Mouse (Mus musculus) CH12.LX (cell line): ENCODE results near the gene Astl. TPM values are rescaled to one million over a fixed set of nuclear protein-coding genes. Genes with fewer than 3 reads are reported as not detected.
A peak's percentile ranks its signal among the peaks of the same experiment; 100 is the strongest.

Experiments
- DNase-seq: peaks from one replicate; pipeline ENCODE4 v3.0.0-alpha.2; 2013; ENCODE audit errors: extremely low read depth
- H3K27ac ChIP-seq: 2 replicates; pipeline ENCODE4 v1.5.1; 2012; ENCODE audit warnings: low read depth, mild to moderate bottlenecking, control low read depth, moderate library complexity; ENCODE audit not compliant: insufficient read depth
- H3K27me3 ChIP-seq: replicated peaks from 2 replicates; pipeline ENCODE3; 2012; ENCODE audit warnings: inconsistent platforms
- H3K36me3 ChIP-seq, 2 experiments: replicated peaks in 1 of 2; 2 replicates each; pipeline versions ENCODE3 to v1.6.1; 2012; ENCODE audit warnings: inconsistent platforms in 1 of 2, low read length in 1 of 2, mild to moderate bottlenecking in 1 of 2, mixed read lengths in 1 of 2, moderate library complexity in 1 of 2; ENCODE audit not compliant: control insufficient read depth in 1 of 2, insufficient read depth in 1 of 2
- H3K4me1 ChIP-seq, 2 experiments: 2 replicates each; pipeline ENCODE4 v1.6.1; 2012; ENCODE audit warnings: inconsistent platforms in 1 of 2, moderate library complexity in 1 of 2; ENCODE audit not compliant: insufficient read depth in 2 of 2, control insufficient read depth in 1 of 2
- H3K4me2 ChIP-seq: 2 replicates; pipeline ENCODE4 v1.6.1; 2012; ENCODE audit warnings: low read depth, mild to moderate bottlenecking, control low read depth; ENCODE audit not compliant: poor library complexity, insufficient read depth, severe bottlenecking
- H3K4me3 ChIP-seq, 3 experiments: fragments of 150-350 bp in 1 of 3; sonication (generic) in 1 of 3; replicated peaks in 1 of 3; 2 replicates each; pipeline versions ENCODE3 to v1.5.1; 2011 to 2012; ENCODE audit warnings: low read depth in 2 of 3, low read length in 2 of 3, mild to moderate bottlenecking in 2 of 3, moderate library complexity in 2 of 3, control low read depth in 1 of 3, improper control_type of control experiment in 1 of 3, inconsistent platforms in 1 of 3, mixed read lengths in 1 of 3; ENCODE audit not compliant: poor library complexity in 1 of 3
- H3K79me2 ChIP-seq: replicated peaks from 2 replicates; pipeline ENCODE4 v1.6.1; 2012; ENCODE audit warnings: mild to moderate bottlenecking, moderate library complexity; ENCODE audit not compliant: control insufficient read depth, poor library complexity, insufficient read depth, severe bottlenecking; ENCODE audit errors: extremely low read depth
- H3K9ac ChIP-seq: 2 replicates; pipeline ENCODE4 v1.6.1; 2012; ENCODE audit warnings: low read depth, mild to moderate bottlenecking, control low read depth, moderate library complexity; ENCODE audit not compliant: insufficient read depth
- H3K9me3 ChIP-seq: replicated peaks from 2 replicates; pipeline ENCODE3; 2012; ENCODE audit warnings: low read length, inconsistent platforms, mixed read lengths
- BHLHE40 ChIP-seq: IDR thresholded peaks from 2 replicates; pipeline ENCODE4 v1.6.1; 2011; ENCODE audit warnings: mild to moderate bottlenecking, low read depth, low read length, improper control_type of control experiment
- CHD2 ChIP-seq: IDR thresholded peaks from 2 replicates; pipeline ENCODE4 v1.6.1; 2011; ENCODE audit warnings: low read length, improper control_type of control experiment
- E2F4 ChIP-seq: IDR thresholded peaks from 2 replicates; pipeline ENCODE4 v1.6.1; 2011; ENCODE audit warnings: low read depth, low read length, improper control_type of control experiment; ENCODE audit not compliant: insufficient replicate concordance
- ELF1 ChIP-seq: IDR thresholded peaks from 2 replicates; pipeline ENCODE4 v1.6.1; 2014; ENCODE audit warnings: low read depth, mild to moderate bottlenecking, inconsistent platforms, low read length, improper control_type of control experiment
- GABPA ChIP-seq: IDR thresholded peaks from 2 replicates; pipeline ENCODE4 v1.6.1; 2012; ENCODE audit warnings: low read depth, low read length, improper control_type of control experiment, inconsistent platforms; ENCODE audit not compliant: insufficient replicate concordance
- HCFC1 ChIP-seq: IDR thresholded peaks from 2 replicates; pipeline ENCODE4 v1.6.1; 2012; ENCODE audit warnings: low read depth, mild to moderate bottlenecking, inconsistent platforms, low read length, improper control_type of control experiment
- MAZ ChIP-seq: IDR thresholded peaks from 2 replicates; pipeline ENCODE4 v1.6.1; 2012; ENCODE audit warnings: low read depth, mild to moderate bottlenecking, inconsistent platforms, low read length, improper control_type of control experiment, moderate library complexity
- MXI1 ChIP-seq: IDR thresholded peaks from 2 replicates; pipeline ENCODE4 v1.6.1; 2011; ENCODE audit warnings: mild to moderate bottlenecking, low read depth, low read length, improper control_type of control experiment
- NELFE ChIP-seq: IDR thresholded peaks from 2 replicates; pipeline ENCODE4 v1.6.1; 2011; ENCODE audit warnings: low read depth, low read length, improper control_type of control experiment
- PAX5 ChIP-seq: IDR thresholded peaks from 2 replicates; pipeline ENCODE4 v1.6.1; 2012; ENCODE audit warnings: low read length, inconsistent platforms, mixed read lengths
- POLR2A ChIP-seq: IDR thresholded peaks from 2 replicates; pipeline ENCODE4 v1.6.1; 2011; ENCODE audit warnings: low read depth, mild to moderate bottlenecking, improper control_type of control experiment, low read length
- POLR2AphosphoS2 ChIP-seq: IDR thresholded peaks from 2 replicates; pipeline ENCODE4 v1.6.1; 2011; ENCODE audit warnings: low read depth, low read length, improper control_type of control experiment
- RCOR1 ChIP-seq: conservative IDR thresholded peaks from 2 replicates; pipeline ENCODE4 v1.6.1; 2012; ENCODE audit warnings: low read depth, mild to moderate bottlenecking, inconsistent platforms, low read length, improper control_type of control experiment
- SIN3A ChIP-seq: IDR thresholded peaks from 2 replicates; pipeline ENCODE4 v1.6.1; 2012; ENCODE audit warnings: low read length, improper control_type of control experiment, inconsistent platforms
- SMC3 ChIP-seq: IDR thresholded peaks from 2 replicates; pipeline ENCODE4 v1.6.1; 2011; ENCODE audit warnings: low read depth, low read length, improper control_type of control experiment
- TBP ChIP-seq: conservative IDR thresholded peaks from 2 replicates; pipeline ENCODE4 v1.6.1; 2011; ENCODE audit warnings: low read depth, low read length, improper control_type of control experiment
- TCF12 ChIP-seq: IDR thresholded peaks from 2 replicates; pipeline ENCODE4 v1.6.1; 2014; ENCODE audit warnings: low read depth, mild to moderate bottlenecking, inconsistent platforms, low read length, improper control_type of control experiment
- USF1 ChIP-seq: IDR thresholded peaks from 2 replicates; pipeline ENCODE4 v1.6.1; 2014; ENCODE audit warnings: low read depth, mild to moderate bottlenecking, inconsistent platforms, low read length, improper control_type of control experiment
- USF2 ChIP-seq: conservative IDR thresholded peaks from 2 replicates; pipeline ENCODE4 v1.6.1; 2011; ENCODE audit warnings: low read depth, low read length, improper control_type of control experiment
- ZC3H11A ChIP-seq: IDR thresholded peaks from 2 replicates; pipeline ENCODE4 v1.6.1; 2012; ENCODE audit warnings: low read depth, mild to moderate bottlenecking, inconsistent platforms, low read length, improper control_type of control experiment
- ZMIZ1 ChIP-seq: IDR thresholded peaks from 2 replicates; pipeline ENCODE4 v1.6.1; 2012; ENCODE audit warnings: low read depth, mild to moderate bottlenecking, inconsistent platforms, low read length, improper control_type of control experiment
- ZNF384 ChIP-seq: IDR thresholded peaks from 2 replicates; pipeline ENCODE4 v1.6.1; 2012; ENCODE audit warnings: low read depth, low read length, improper control_type of control experiment, inconsistent platforms
- dilution Hi-C: fragments of 300-500 bp; cut with MboI; formaldehyde crosslinking; loops from 2 replicates; pipeline ENCODE4 v1.14.3; 2020; ENCODE audit warnings: low sequenced_read_pairs; ENCODE audit not compliant: extremely low pct_unique_long_range_greater_than_20kb, extremely low pct_ligation_motif_present
- in situ Hi-C: fragments of 300-500 bp; cut with MboI; formaldehyde crosslinking; loops from 3 replicates; pipeline ENCODE4 v1.14.3; 2019; ENCODE audit warnings: low sequenced_read_pairs, low pct_ligation_motif_present, low pct_unique_long_range_greater_than_20kb, mixed read lengths
- polyA plus RNA-seq: library from polyadenylated mRNA; unstranded; fragments of >175 nt; gene quantifications from 2 replicates; pipeline ENCODE4 v1.2.1, GENCODE M21; 2012; ENCODE audit warnings: low read depth; ENCODE audit not compliant: insufficient read length
- total RNA-seq, 2 experiments: library from RNA; depleted of rRNA; stranded (reverse); fragments of 300-350 nt in 1 of 2; fragments of >200 nt in 1 of 2; gene quantifications; 2 replicates each; pipeline ENCODE4 v1.2.3; 2012 to 2014

Gene Astl
- total and polyA plus RNA-seq, 3 experiments: 0.08 TPM; not detected in 2

DNA sequence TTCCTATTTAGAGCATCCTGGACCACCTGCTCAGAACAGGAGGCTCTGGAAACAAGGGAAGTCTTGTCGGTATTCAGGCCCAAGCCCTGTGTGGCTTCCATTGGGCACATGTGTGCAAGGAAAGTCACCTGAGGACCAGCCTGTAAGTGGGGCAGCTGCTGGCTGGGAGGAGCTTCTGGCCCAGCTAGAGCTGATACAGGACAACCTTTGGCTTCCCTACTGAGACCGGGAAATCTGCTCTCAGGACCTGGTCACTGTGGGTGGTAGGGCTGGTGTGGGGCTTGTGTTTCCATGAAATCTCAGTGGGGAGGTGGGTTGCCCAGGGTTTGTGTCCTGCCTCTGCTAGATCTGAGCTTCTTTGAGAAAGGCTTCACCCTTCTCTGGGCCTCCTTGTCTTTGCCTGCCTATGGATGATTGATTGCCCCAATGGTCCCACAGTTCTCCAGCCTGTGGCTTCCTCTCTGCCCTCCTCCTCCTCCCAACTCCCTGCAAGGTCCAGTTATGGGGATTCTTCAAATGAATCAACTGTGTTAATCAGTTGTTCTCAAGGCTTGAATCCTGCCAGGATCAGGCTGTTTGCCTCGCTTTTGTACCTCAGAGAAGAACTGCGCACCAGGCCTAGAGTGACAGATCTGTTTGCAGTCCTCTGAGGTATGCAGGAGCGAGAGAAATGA lies 31.4 kb downstream of the Astl start:
- H3K27ac ChIP-seq: no peak overlapping the region
- in situ Hi-C loops: loop anchor here (5.0 kb wide), 1 partner anchor 37 kb away; no protein-coding TSS in a partner anchor
- TF ChIP-seq TBP: no peak
- no peak for TF ChIP-seq CHD2
- TF ChIP-seq ZMIZ1: no peak
- no peak overlapping the region for H3K4me3 ChIP-seq
- H3K36me3 ChIP-seq: no peaks in the 10 kb centered on the region
- no peak overlapping the region for H3K9ac ChIP-seq
- dilution Hi-C loops: no loop called here
- peaks cover 5 to 21% of the 10 kb centered on the region in 2 experiments for H3K4me1 ChIP-seq
- no peaks in the 10 kb centered on the region for H3K79me2 ChIP-seq
- H3K9me3 ChIP-seq: no peaks in the 10 kb centered on the region
- no peak for DNase-seq
- no peak overlapping the region for H3K4me2 ChIP-seq
- H3K27me3 ChIP-seq: peaks cover 10% of the 10 kb centered on the region

DNA sequence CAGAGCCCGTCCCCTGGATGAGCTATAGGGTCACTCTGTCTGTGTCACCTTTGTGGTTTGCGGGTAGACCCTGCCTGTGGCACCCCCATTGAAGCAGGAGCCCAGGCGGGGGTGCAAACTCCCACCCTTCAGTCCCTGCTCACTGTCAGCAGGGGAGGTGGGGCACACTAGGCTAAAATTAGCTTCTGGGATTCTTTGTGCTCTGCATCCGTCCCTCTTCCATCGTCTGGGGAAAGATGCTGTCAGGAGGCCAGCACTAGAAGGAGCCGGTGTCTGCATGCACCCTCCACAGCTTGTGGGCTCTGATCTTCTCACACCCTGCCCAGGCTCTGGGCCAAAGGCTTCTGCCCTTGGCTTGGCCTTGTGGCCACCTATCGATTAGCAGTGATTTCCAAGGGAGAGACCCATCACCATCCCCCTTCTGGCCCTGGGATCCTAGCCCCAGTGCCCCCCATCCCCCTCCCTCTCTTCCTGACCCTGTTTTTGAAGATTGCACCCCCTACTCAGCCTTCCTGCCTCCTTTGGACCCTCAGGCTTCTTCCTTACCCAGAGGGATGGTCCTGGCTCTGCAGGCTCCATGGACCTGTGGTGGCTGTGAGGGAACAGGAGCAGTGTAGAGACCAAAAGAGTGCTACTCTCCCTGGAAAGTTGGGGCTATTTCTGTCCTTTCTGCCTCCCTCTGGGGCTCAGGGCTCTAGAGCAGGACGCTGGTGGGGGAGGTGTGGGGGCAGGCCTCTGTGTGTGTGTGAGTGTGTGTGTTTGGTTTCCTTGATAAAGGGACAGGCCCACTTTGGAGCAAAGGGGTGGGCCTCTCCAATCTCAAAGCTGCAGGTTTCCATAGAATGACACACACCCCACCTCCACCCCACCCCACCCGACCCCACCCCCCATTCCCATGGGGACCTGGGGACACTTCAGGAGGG lies 32.4 kb downstream of the Astl start:
- DNase-seq: peak; percentile 14
- dilution Hi-C loops (no loop called here), in situ Hi-C loops (loop anchor here (5.0 kb wide), 1 partner anchor 36 kb away; no protein-coding TSS in a partner anchor)
- H3K27ac ChIP-seq: no peak overlapping the region
- no peaks in the 10 kb centered on the region for H3K79me2 ChIP-seq
- H3K4me3 ChIP-seq: no peak overlapping the region
- peaks cover 5 to 21% of the 10 kb centered on the region in 2 experiments for H3K4me1 ChIP-seq
- TF ChIP-seq POLR2AphosphoS2: no peak
- TF ChIP-seq NELFE: no peak
- no peak for TF ChIP-seq ZC3H11A
- no peak for TF ChIP-seq USF2
- no peak for TF ChIP-seq MAZ
- no peak for TF ChIP-seq TCF12
- TF ChIP-seq ELF1: no peak
- no peak for TF ChIP-seq MXI1
- TF ChIP-seq RCOR1: no peak
- no peak for TF ChIP-seq SMC3
- no peak for TF ChIP-seq POLR2A
- no peak for TF ChIP-seq ZNF384
- TF ChIP-seq SIN3A: no peak
- TF ChIP-seq USF1: no peak
- TF ChIP-seq GABPA: no peak
- no peak for TF ChIP-seq HCFC1
- no peak for TF ChIP-seq E2F4
- no peak for TF ChIP-seq PAX5
- no peak for TF ChIP-seq BHLHE40
- TF ChIP-seq, all 38 proteins: peak for 0
- Histone ChIP-seq H3K9ac (no peak overlapping the region), H3K9me3 (no peaks in the 10 kb centered on the region), H3K4me2 (no peak overlapping the region), H3K27me3 (peaks cover 7% of the 10 kb centered on the region), H3K36me3 (no peaks in the 10 kb centered on the region)
